Mouse (Mus musculus) 3T3-L1 (cell line): ENCODE results near the gene Egln1.

ENCODE experiments used
- DNase-seq: peaks from one replicate; pipeline ENCODE4 v3.0.0-alpha.2; 2015; ENCODE audit warnings: low read depth, low spot score

The Egln1 gene

DNA sequence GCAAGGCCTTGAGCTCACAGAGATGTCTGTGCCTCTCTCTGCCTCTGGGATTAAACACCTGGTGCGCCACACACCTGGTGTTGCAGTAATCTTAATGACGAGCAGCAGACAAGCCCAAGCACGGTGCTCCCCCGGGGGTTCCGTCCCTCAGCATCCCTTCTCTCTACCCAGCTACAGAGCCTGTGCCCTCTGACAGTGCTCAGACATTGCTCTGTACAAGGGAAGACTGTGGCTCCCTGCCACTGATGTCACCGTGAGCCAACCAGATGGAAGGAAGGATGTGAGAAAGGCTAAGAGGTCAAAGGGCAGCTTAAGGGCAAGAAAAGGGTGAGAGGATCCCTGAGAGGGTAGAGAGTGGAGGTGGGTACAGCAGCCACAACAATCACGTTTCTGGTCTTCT is 4.7 kb downstream of the Egln1 start:
- DNase-seq: no peak

DNA sequence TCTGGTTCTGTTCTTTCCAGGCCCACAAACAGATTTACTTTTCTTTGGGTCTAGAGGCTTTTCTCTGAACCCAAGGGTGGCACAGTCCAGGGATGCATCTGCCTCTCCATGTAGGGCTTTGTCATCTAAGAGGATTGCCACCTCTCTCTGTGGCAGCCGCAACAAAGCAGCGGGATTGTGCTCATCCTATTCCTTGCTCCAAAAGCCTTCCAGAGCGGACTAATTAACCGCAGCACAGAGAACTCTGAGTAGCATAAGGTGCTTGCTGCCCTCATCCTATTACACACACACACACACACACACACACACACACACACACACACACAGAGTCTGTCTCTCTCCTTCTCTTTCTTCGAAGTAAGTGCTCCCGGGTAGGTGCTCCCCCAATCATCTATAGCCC is 5.3 kb downstream of the Egln1 start:
- no peak for DNase-seq

DNA sequence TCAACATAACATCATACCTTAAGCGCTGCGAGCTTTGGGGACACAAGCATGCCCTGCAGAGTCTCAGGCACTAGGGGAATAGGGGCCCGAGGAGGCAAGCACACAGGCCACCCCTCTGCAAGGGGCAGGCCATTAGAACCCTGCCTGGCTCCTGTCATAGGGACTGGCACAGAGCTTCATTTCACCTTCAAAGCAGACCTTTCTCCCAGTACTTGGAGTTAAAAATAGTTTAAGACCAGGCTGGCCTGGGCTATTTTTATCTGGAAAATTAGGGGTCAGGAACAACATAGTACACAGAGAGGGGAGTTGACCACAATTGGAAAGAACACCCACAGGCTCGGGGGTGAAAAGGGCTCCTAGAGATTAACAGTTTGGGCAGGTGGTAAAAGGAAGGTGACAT is 11.8 kb downstream of the Egln1 start:
- DNase-seq: no peak

DNA sequence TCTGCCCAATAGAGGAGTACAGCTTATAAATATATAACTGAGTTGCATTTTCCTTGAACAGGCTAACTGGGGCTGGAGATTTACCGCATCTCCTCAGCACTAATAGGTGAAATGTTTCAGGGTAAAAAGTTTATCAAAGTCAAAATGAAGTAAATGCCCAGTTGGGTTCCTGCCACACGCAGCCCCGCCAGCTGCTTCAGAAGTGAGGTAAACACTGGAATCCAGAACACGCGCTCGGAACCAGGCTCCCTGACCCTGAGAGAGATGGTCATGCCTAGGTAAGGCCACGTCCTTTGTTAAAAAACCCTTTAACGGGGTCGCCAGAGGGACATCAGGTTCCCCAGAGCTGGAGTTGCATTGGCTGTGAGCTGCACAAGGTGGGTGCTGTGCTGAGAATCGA is 12.4 kb downstream of the Egln1 start:
- no peak for DNase-seq

DNA sequence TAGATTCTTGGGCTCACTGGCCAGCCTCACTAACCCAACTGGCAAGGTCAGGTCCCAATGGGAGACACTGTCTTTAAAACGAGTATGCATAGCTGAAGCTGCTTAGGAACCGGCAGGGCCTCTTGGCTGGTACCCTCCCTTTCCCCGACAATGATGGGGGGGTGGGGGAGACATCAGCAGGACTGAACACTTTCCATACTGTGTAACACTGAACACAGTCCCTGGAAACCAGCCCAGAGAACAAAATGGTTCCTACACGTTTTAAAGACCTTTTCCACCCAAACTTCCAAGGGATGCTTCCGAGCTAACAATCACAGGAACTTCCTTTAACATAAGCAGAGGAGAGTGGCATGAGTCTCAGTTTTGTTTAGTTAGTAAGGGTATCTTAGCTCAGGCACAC is 14.0 kb downstream of the Egln1 start:
- no peak for DNase-seq

DNA sequence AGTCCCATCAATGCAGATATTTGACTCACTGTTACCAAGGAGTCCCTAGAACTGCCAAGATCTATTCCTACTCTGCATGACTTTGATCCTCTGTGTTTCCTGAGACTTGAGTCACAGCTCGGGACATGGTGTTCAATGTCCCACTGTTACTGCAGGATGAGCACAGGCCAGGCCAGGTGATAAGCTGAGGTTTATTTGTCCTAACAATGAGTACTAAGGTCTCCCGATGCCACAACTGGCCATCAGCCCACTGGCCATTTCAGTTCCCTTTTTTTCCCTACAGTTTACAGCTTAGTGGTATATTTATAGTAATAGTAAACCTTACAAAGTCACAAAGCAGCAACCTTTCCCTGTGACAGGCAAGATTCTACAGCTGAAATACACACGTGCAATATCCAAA is 16.7 kb downstream of the Egln1 start:
- no peak for DNase-seq

DNA sequence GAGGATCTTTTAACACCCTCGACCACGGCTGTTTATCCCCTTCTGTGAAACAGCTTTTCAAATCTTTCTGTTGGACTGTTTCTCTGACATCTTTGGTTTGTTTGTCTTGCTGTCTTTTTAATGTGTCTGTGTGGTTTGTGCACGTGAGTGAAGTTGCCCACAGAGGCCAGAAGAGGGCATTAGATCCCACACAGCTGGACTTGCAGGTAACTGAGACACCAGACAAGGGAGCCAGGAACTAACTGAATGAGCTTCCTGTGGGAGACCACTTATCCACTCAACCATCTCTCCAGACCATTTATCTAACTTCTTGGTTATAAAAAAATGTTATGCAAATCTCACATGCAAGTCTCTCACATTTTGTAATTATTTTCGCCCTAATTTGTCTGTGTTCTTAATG is 18.5 kb downstream of the Egln1 start:
- DNase-seq: no peak

DNA sequence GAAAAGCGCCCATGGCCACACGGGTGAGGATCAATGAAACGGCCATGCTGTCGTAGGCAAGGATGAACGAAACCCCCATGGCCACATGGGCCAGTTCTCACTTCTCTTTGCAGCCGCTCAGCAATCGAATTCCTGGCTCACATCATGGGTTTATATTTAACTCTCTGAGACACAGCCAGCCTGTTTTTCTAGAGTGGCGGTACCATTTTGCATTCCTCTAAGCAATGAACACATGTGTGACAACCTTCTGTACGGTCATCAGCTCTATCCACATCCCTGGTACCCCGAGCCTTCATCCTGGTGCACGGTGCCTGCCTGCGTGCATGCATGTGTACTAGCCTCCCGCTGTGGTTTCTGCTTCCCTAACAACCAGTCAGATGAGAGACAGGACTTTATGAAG is 19.0 kb downstream of the Egln1 start:
- no peak for DNase-seq

DNA sequence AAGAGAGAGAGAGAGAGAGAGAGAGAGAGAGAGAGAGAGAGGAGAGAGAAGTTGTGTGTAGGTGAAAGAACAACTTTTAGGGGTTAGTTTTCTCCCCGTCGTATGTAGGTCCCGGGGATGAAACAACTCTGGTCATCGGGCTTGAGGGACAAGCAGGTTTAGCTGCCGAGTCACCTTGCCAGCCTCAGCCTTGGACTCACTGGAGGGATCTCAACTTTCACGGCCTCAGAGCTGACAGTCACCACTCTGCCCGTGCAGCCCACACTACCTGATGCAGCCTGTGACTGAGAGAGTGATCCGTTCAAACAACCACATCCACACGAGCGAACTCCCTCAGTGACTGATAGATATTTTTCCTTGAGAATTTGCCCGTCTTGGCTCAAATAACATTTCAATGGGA is 20.1 kb downstream of the Egln1 start:
- no peak for DNase-seq

DNA sequence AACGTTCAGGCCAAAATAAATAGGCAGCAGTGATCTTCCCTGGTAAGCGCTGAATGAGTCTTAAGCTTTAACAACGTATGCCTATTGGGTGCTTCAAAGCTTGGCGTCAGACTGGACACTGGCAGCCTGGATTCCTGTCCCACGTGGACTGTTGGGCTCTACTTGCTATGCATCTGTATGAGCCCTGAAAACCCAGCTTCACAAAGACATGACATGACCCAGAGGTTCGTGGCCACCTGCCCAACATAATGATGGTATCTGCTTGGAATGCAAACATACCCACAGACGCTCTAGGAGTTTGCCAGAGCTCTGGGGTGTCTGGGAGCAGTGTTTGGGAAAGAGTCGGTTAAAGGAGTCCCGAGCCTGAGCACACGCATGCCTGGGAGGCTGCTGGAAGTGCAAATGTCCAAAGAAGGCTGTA is 22.8 kb downstream of the Egln1 start:
- peak; percentile 99 for DNase-seq

DNA sequence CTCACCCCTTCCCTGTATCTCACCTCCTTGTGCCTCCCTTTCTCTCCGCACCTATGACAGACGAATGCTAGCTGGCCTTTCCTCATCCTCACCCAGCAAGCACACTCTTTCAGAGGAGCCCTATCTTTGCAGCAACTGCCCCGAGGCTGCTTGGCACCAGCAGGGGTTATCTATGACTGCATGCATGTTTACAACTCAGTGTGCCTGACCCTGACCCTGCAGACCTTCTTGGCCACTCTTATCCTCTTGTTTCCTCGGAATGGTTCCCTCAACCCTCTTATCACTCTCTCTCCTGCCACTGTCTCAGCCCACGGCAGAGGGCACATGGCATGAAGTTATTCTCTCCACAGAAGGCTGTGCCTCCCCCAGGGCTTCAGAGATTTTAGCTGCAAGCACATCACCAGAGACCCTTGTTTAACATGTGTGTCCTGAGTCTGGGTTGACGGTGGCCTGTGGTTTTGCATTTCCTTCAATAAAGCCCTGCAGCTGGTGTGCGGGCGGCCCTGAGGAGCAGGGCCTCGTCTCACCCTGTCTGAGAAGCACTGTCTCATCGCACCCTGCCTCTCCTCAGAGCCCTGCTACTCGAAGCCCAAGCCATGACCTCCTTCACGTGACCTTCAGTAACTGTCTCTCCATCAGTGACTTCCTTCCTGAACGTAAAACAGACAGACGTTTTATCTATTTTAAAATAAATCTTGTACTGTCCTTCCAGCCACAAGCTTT is 23.4 kb downstream of the Egln1 start:
- DNase-seq: peak; percentile 52

DNA sequence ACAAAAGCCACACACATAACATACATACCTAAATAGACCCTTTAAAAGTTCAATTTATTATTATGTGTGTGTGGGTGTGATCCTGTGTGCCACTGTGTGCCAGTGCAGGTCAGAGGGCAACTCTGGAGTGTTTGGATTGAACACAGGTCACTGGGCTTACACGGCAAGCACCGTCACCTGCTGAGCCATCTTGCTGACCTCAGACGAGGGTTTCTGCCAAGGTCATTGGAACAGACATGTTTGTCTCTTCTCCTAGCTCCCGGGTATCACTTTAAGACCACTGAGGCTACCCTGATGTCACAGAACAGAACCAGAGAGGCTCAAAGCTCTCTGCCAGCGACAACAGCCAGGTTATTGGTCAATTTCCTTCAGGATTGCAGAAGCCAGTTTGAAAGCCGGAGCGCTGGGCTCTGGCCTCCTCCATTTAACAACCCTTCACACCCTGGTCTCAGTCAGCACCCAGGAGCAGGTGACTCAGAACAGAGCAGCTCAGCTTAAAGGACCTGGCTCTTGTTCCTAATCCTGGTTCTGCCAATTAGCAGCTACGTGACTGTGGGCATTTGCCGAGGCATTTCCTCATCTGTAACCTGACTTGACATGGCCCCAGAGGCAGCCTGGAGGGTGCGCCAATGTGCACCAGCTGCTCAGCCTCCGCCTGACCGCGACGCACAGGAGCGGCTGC is 25.0 kb downstream of the Egln1 start:
- no peak for DNase-seq

DNA sequence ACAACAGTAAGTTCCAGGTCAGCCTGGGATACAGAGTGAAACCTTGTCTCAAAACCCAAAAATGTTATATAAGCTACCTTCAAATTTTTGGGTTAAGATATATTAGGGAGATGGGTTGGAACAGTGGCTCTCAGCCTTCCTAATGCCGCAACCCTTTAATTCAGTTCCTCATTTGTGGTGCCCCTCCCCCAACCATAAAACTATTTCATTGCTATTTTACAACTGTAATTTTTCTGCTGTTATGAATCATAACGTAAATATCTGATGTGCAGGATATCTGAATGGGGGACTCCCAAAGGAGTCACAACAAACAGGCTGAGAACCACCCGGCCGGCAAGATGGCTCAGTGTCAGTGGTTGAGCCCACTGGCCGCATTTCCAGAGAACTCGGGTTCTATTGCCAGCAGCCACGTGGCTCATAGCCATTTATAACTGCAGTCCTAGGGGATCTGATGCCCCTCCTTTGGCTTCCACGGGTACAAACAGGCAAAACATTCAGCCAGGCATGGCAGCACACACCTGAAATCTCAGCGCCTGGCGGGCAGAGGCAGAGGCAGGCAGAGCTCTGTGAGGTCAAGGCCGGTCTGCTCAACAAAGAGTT is 26.5 kb downstream of the Egln1 start:
- peak; percentile 40 for DNase-seq

DNA sequence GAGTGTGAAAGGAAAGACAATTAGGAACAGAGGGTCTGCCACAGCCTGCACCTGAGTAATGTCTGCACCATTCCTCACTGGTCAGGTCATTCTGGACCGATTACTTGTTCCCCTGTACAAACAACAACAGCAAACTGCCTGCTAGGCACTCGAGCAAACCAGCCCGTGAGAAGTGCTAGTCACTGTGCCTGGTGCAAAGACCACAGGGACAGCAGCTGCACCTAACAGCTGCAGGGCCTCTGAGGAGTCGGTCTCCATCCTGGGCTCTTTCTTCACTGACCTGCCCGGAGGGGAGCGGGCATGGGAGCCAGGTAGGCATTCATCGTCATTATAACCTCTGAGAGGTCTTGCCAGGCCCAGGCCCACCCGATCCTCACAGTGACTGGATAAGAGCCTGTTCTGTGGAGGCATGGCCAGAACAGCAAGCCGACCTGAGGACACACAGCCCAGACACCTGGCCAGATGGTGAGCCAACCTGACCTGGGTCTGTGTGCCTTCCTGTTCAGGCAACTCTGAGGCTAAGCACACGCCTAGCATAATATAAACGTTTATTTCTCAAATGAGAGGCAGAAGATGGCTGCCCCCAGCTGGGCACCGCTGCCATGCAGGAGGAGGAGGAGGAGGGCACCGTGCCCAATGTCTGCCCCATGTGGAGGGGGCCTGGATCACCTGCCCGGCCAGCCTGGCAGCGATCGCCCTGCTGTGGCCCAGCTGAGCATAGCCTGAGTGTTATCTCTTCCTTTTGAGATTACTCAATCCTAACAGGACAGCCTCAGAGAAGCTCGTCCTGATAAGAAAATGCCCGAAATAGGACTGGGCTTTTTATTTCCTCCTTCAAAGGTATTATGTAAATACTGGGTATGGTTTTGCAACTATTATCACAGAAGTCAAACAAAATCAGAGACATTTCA is 27.5 kb downstream of the Egln1 start:
- DNase-seq: no peak

DNA sequence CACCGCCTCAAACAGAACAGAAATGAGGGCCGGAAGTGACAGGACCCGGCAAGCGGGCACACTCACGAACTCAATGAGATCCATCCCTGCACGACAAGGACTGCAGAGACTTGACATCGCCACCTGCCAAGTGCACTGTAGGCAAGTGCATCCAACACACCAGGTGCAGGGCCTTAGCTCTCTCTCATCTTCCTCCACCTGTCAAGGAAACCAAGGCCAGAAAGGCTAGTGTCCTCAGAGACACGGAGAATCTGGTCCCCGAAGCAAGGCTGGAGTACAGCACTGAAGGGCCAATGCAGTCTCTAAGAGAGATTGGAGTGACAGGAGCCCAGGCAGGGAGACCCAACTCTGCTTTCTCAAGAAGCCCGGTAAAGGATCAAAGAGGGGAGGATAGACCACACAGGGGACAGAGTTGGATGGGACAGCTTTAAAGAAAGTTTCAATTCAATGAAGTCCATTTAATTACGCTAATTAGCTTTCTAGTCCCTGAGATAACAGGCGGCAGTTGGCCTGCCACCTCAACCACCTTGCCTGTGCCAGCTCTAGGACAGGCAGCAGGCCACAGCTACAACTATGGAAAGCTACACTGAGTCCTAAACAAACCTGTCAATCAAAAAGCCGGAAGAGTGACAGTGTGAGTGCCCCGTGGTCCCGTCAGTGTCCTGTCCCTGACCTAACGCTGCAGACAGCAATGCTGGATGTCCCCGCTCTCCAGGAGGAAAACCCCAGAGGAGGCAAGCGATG is 31.2 kb downstream of the Egln1 start:
- no peak for DNase-seq

DNA sequence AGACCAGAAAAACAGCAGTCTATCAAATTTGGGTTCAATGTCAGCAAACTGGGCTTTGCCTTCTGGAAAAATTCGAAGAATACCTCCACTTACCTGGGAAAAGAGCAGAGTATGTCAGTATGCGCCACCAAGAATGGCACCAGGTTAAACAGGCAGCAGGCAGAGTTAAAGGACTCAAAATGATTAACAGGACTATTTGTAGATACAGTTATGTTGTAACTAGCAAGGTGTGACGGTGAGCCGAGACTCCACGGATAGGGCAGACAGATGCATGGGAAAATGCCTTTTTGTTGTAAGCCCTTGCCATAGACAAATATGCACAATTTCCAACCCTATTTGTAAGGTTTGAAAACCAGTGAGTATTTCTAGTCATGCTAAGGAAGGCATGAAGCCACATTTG is 35.1 kb downstream of the Egln1 start:
- no peak for DNase-seq

DNA sequence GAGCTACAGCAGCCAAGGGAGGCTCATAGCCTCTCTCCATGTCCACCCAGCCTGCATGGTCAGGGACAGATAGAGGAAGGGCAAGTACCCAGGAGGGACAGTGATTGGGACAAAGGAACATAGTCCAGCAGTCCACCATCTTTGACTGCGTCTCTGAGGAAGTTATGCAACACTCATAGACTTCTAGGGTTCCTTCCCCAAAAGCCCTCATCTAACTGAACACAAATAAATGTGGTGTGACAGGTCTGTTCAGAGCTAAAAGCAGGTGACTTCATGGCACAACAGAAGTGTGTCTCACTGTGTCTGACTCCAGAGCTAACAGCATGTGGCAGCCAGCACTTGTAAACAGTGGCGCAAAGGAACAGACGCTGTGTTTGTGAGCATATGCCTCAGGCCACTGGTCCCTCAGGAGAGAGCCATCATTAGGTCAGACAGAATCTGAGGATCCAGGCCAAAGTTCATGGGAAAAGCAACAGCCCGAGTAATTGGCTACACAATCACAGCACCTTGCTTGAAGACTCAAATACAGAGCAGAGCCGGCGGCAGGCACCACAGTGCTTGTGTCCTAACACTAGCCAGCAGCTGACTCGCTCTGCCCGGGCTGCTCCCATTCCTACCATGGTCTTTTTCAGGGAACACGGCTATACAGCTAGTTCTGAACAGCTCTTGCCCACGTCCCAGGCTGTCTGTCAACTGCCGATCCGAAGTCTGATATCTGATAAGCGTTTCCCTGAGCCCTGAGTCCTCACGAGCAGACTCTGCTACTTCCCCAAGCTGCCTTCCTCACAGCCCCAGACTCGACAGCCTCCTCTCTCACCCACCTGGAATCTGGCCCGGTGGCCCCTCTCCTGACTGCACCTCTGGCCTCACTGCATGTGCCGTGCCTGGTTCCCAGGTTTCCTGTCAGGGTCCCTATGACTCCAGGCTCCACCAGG is 36.9 kb downstream of the Egln1 start:
- no peak for DNase-seq

DNA sequence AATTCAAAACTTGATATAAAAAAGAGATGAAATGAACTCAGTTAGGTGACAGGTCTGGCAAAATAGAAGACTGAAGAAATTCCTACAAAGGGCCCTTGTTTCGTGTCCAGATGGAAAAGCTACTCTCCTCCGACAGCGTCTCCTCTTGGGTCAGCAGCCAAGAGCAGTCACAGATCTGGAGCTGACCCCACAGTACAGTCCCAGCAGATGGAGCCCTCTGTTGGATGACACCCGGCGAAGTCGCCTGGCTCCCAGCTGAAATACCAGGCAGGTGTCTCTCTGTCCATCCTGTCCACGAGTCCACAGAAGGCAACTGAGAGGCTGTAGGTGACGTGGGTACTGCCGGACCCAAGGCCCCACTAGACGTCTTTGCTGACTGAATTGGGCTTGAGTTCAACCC is 38.8 kb downstream of the Egln1 start:
- no peak for DNase-seq

DNA sequence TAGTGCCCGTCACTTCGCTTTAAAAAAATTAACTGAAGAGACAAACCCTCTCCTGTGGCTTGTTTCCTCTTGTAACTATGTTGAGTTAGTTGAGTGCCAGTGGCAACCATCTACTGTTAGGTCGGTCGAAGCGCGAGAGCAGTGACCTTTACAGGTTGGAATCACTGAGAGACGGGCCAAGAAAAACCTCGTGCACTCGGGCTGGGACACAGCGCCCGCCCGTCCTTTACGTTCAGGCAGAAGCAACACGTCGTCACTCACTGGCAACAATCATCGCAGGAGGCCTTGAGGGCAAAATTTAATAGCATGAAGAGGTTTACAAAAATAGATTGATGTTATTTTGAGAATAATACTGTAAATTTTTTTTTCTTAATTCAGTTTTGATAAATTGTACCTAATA is 39.2 kb downstream of the Egln1 start:
- DNase-seq: no peak

DNA sequence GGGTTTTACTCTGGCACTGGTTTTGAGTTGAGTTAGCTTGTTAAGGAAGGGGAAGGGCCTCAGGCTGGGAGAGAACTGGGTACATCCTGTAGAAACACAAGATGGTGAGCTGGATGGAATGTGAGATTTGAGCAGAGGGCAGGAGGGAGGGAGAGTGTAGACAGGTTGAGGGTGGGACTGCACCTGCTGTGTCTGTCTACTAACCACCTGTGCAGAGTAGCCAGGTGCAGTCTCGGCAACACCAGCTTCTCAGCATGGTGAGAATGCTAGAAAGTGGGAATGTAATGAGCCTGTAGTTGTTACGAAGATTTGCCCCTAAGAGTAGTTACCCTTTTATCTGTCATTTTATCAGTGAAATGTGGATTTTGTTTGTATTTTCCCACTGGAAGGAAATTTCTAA is 43.6 kb downstream of the Egln1 start:
- no peak for DNase-seq
